Comparison of ENCODE assay signal across 10 mouse cellular contexts in the genomic region with DNA sequence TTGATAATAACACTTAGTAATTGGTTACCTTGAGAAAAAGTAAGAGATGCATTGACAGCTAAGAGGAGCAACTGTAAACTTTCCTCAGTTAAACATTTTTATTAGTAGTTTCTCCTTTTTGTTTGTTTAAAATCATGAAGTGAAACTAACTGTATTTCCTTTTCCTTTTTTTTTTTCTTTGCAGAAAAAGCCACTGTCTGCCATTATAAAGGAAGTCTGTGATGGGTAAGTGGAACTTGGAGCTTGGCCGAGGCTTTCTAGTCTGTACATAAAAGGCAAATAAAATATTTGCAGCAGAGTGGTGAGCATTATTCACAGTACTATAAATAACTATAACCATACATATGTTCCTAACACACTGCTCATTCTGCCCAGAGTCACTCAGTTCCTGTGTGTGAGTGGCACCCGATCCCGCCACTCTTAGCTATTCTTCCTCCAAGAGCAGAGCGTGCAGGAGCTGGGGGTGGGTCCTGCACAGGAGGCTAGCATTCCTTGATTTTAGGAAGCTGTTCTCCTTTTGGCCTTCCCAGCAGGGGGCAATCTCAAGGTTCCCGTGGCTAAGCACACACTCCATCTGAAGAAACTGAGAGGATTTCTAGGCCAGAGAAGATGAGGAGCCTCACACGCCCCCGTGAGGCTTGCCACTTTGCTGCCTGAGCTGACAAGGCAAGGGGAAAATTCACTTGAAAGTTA.
DNase-seq lines count a peak whose midpoint lies in the region; ATAC-seq and TF ChIP-seq lines count a peak whose summit lies in the region.
"Had no signal": no experiment of that assay in that cellular context is flagged by ENCODE, and none has a peak within 500 bp of the region (broad histone marks: within the 10 kb centered on the region; RNA-seq: fewer than 3 reads in every experiment).

No protein-coding gene starts in this region.

- no peak overlapping the region for H3K9ac ChIP-seq in hindbrain, embryonic 11.5 days (ENCODE audit: low read depth, low read length)
- H3K9ac ChIP-seq: embryonic facial prominence, embryonic 12.5 days had no signal

- no peaks in the 10 kb centered on the region for H3K4me1 ChIP-seq in hindbrain, embryonic 11.5 days (replicated peaks; ENCODE audit: control insufficient read depth, insufficient read depth, low read length)
- H3K4me1 ChIP-seq: embryonic facial prominence, embryonic 12.5 days had no signal

- no peaks in the 10 kb centered on the region for H3K9me3 ChIP-seq in hindbrain, embryonic 11.5 days (ENCODE audit: control insufficient read depth, low read length)
- H3K9me3 ChIP-seq: embryonic facial prominence, embryonic 12.5 days had no signal

- H3K4me2 ChIP-seq in hindbrain, embryonic 11.5 days (replicated peaks; ENCODE audit: low read depth, low read length), result no peak overlapping the region
- H3K4me2 ChIP-seq: embryonic facial prominence, embryonic 12.5 days had no signal

- no peaks in the 10 kb centered on the region for H3K27me3 ChIP-seq in hindbrain, embryonic 11.5 days (ENCODE audit: control insufficient read depth, insufficient read depth, low read length)
- H3K27me3 ChIP-seq: embryonic facial prominence, embryonic 12.5 days had no signal

- DNase-seq in left cerebral cortex, adult 2 months (ENCODE audit: extremely low spot score in 1 of 2, low spot score in 2 of 2), result no peak
- DNase-seq in left cerebral cortex, postnatal 36 days (ENCODE audit: low spot score in 2 of 2), result no peak
- DNase-seq in brain, adult 2 months (ENCODE audit: low read depth, low spot score), result peak; percentile 68
- peak; percentile 30 for DNase-seq in lung, postnatal 36 days
- DNase-seq in adrenal gland, postnatal 25 days, result no peak
- DNase-seq in hindbrain, embryonic 11.5 days (ENCODE audit: low spot score), result no peak
- no peak for DNase-seq in gastrocnemius, postnatal 4 days (ENCODE audit: low spot score in 2 of 2)
- DNase-seq: midbrain, embryonic 14.5 days had no signal

- WGBS in hindbrain, embryonic 11.5 days, result 64% methylated on average over 7 of the region's 7 CpGs

- intact Hi-C loops in left cerebral cortex, adult 2 months (cut with DNase I), result loop anchor here (5.0 kb wide), 1 partner anchor 116 kb away; a partner anchor contains a TSS
- intact Hi-C loops in left cerebral cortex, postnatal 36 days (cut with DNase I), result no loop called here

- no peaks in the 10 kb centered on the region for H3K36me3 ChIP-seq in hindbrain, embryonic 11.5 days (ENCODE audit: control insufficient read depth, insufficient read depth, low read length)
- H3K36me3 ChIP-seq: embryonic facial prominence, embryonic 12.5 days had no signal

- H3K4me3 ChIP-seq in left cerebral cortex, adult 2 months, result no peak overlapping the region
- no peak overlapping the region for H3K4me3 ChIP-seq in hindbrain, embryonic 11.5 days (ENCODE audit: low read depth, low read length)
- H3K4me3 ChIP-seq: embryonic facial prominence, embryonic 12.5 days had no signal

- peak overlapping the region; percentile 62 for H3K27ac ChIP-seq in left cerebral cortex, adult 2 months
- no peak overlapping the region for H3K27ac ChIP-seq in hindbrain, embryonic 11.5 days (ENCODE audit: low read depth, low read length)
- H3K27ac ChIP-seq: embryonic facial prominence, embryonic 12.5 days had no signal

- peak; percentile 1; the same call in 1 of the 2 replicates for TF ChIP-seq CTCF in left cerebral cortex, adult 2 months (IDR thresholded peaks at IDR 0.05)

- peak; percentile 62 for ATAC-seq in granulocyte monocyte progenitor cell, adult 5-6 weeks (replicated peaks; ENCODE audit: poor library complexity, severe bottlenecking)
- ATAC-seq in hindbrain, embryonic 11.5 days (ENCODE audit: low FRiP score), result no peak

Comparison
In these comparisons a context has a peak if more than half of its experiments do, and no peak if none do; other contexts are left out.
1. DNase-seq: peak in brain, adult 2 months (single experiment) and lung, postnatal 36 days (single experiment); none in left cerebral cortex, adult 2 months (0 of 2), left cerebral cortex, postnatal 36 days (0 of 2), adrenal gland, postnatal 25 days (single experiment), hindbrain, embryonic 11.5 days (single experiment) and gastrocnemius, postnatal 4 days (0 of 2).